Mouse (Mus musculus) C2C12 (cell line): ENCODE results near the gene Tnnt2. TPM values are rescaled to one million over a fixed set of nuclear protein-coding genes. Genes with fewer than 3 reads are reported as not detected.
A peak's percentile ranks its signal among the peaks of the same experiment; 100 is the strongest.

Experiments
- H3K27me3 ChIP-seq: one replicate; pipeline ENCODE4 v1.6.1; 2011; ENCODE audit not compliant: control insufficient read depth, insufficient read depth, insufficient read length
- H3K36me3 ChIP-seq: one replicate; pipeline ENCODE4 v1.6.1; 2011; ENCODE audit not compliant: control insufficient read depth, insufficient read depth
- H3K4me3 ChIP-seq: one replicate; pipeline ENCODE4 v1.5.1; 2011; ENCODE audit warnings: mild to moderate bottlenecking, control low read depth; ENCODE audit not compliant: poor library complexity, insufficient read depth, severe bottlenecking
- H3K79me2 ChIP-seq: one replicate; pipeline ENCODE4 v1.6.1; 2011; ENCODE audit not compliant: control insufficient read depth, insufficient read depth
- H3K79me3 ChIP-seq: one replicate; pipeline ENCODE4 v1.6.1; 2011; ENCODE audit warnings: low read depth, control low read depth
- H3ac ChIP-seq: one replicate; pipeline ENCODE3; 2011; ENCODE audit warnings: low read depth; ENCODE audit not compliant: control insufficient read depth, insufficient read length
- CEBPB ChIP-seq: IDR thresholded peaks from one replicate; pipeline ENCODE4 v1.6.1; 2011; ENCODE audit warnings: low read depth, mild to moderate bottlenecking, control low read depth, moderate library complexity
- CTCF ChIP-seq: IDR thresholded peaks from one replicate; pipeline ENCODE4 v1.5.1; 2011; ENCODE audit not compliant: control insufficient read depth, insufficient read depth, insufficient read length
- FOSL1 ChIP-seq: IDR thresholded peaks from one replicate; pipeline ENCODE4 v1.8.0; 2011; ENCODE audit warnings: mild to moderate bottlenecking, low read length; ENCODE audit not compliant: poor library complexity, insufficient read depth, severe bottlenecking
- MAX ChIP-seq: IDR thresholded peaks from one replicate; pipeline ENCODE4 v1.6.1; 2011; ENCODE audit warnings: mild to moderate bottlenecking, control low read depth
- MYOD1 ChIP-seq: IDR thresholded peaks from one replicate; pipeline ENCODE4 v1.6.1; 2011; ENCODE audit warnings: low read depth; ENCODE audit not compliant: control insufficient read depth, insufficient read length
- MYOG ChIP-seq: IDR thresholded peaks from one replicate; pipeline ENCODE4 v1.6.1; 2011; ENCODE audit not compliant: control insufficient read depth, insufficient read length; ENCODE audit errors: extremely low read depth
- USF1 ChIP-seq: IDR thresholded peaks from one replicate; pipeline ENCODE4 v1.6.1; 2011; ENCODE audit warnings: low read depth, mild to moderate bottlenecking, control low read depth, moderate library complexity
- polyA plus RNA-seq: library from polyadenylated mRNA; unstranded; fragments of >200 nt; fragmentation: generic; extraction: Trizol; gene quantifications from one replicate; pipeline ENCODE4 v1.2.1, GENCODE M21; 2012; ENCODE audit warnings: missing spikeins

Tnnt2 gene
- polyA plus RNA-seq, 1 experiment: 167 TPM

DNA sequence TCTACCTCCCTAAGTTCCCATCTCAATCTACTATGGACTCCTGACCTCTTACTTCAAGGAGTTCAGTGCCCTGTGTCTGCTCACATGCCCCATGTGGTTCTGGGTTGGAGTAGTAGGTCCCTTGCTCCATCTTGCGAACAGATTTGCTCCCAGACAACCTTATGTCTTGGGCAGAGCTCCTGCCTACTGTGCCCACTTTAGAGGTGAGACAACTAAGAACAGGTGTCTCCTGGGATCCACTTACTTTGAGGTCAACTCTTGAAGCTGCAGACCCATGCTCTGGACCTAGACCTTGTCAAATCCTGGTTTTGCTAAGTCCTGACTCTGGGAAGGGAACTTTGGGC is 19.2 kb downstream of the Tnnt2 start:
- H3K79me3 ChIP-seq: no peaks in the 10 kb centered on the region
- no peaks in the 10 kb centered on the region for H3K27me3 ChIP-seq
- no peak overlapping the region for H3ac ChIP-seq
- TF ChIP-seq MAX (no peak), MYOG (no peak)
- H3K4me3 ChIP-seq: no peak overlapping the region
- peaks cover 27% of the 10 kb centered on the region for H3K36me3 ChIP-seq
- H3K79me2 ChIP-seq: peaks cover 24% of the 10 kb centered on the region

DNA sequence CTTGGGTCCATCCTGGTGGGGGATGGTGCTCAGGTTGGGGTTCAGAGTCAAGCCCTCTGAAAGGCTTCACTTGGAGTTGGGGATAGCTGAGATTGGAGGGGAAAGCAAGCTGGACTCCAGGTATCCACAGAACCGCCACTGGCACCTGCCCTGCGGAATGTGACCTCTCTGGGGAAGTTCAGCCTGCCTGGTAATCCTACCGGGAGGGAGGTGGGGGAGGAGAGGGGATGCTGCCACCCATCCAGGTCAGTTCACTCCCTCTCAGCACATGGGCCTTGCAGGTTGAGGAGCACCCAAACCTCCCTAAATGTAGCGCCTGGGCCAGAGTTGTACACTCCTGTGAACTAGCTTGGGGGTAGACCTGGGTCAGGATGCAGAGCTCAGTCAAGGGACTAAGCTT is 19.9 kb downstream of the Tnnt2 start:
- TF ChIP-seq USF1: no peak
- no peak for TF ChIP-seq FOSL1
- TF ChIP-seq MYOD1: no peak
- no peak for TF ChIP-seq MYOG
- TF ChIP-seq MAX: no peak
- no peak for TF ChIP-seq CEBPB
- no peak overlapping the region for H3K4me3 ChIP-seq

DNA sequence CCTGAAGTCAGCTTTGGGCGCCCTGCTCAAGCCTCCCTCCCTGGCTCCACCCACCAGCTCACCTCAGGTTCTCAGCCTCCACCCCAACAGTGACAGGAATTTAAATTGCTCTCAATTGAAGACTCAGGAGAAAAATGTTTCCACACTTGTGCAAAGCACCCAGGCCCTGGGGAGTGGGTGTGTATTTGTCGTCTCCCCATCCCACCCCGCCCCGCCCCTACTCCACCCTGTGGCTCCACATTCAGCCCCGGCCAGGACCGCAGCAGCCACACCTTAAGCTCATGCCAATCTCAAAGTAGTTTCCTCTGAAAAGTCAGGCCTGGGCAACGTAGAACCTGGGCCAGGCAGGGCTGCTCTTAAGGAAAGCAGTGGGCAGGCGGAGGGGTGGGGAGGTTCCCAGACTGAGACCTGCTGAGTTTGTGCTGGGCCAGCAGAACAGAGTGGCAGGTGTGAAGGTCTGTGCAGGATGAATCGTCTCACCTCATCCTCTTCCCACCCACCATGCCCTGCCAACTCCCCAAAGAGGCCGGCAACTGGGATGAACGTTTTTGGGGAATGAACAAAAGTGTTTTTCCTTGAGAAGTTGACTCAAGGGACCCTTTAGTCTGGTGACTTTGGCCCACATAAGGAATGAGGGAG is 21.1 kb downstream of the Tnnt2 start:
- peaks cover 5% of the 10 kb centered on the region for H3K79me2 ChIP-seq
- no peak overlapping the region for H3K4me3 ChIP-seq
- H3K36me3 ChIP-seq: peaks cover 12% of the 10 kb centered on the region
- H3K27me3 ChIP-seq: no peaks in the 10 kb centered on the region
- peak overlapping the region; percentile 49 for H3ac ChIP-seq
- no peaks in the 10 kb centered on the region for H3K79me3 ChIP-seq
- TF ChIP-seq CEBPB (no peak), MYOG (no peak), MYOD1 (no peak), USF1 (no peak), CTCF (no peak), FOSL1 (no peak), MAX (no peak)

More for the DNA sequence above, 19.9 kb downstream of the Tnnt2 start:
- Histone ChIP-seq H3K79me2 (peaks cover 17% of the 10 kb centered on the region), H3ac (no peak overlapping the region), H3K27me3 (no peaks in the 10 kb centered on the region), H3K79me3 (no peaks in the 10 kb centered on the region), H3K36me3 (peaks cover 19% of the 10 kb centered on the region)

DNA sequence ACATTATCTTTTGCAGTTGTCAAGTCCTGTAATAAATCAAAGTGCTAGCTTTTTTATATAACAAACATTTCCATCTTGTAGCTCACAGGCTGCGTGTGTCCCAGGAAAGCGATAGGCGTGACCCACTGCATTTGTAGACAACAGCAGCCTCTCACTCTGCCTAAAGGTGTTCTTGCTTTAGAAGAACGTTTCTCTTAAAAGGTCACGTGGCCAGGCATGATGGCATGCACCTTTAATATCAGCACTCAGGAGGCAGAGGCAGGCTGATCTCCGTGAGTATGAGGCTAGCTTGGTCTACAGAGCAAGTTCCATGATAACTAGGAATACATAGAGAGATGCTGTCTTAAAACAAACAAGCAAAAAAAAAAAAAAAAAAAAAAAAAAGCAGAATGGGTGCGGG is 22.4 kb downstream of the Tnnt2 start:
- Histone ChIP-seq H3K27me3 (no peaks in the 10 kb centered on the region), H3K79me3 (no peaks in the 10 kb centered on the region), H3ac (no peak overlapping the region), H3K4me3 (no peak overlapping the region), H3K36me3 (peaks cover 1% of the 10 kb centered on the region), H3K79me2 (no peaks in the 10 kb centered on the region)
- TF ChIP-seq CEBPB: no peak

DNA sequence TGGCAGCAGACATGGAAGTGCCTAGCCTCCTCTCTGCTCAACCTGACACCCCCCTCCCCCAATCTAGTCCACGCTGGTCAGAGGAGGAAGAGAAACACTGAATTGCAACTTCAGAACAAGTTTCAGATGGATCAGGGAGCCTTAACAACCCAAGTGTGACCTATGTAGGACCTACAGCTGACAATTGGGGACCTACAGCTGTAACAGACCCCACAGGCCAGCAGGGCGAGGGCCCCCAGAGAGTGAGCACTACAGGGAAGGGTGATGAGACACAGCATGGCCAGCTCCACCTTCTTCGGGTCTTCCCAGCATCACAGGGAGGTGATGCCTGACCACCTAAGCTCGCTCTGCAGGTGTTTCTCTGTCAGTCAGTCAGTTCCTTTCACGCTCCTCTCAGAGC is 24.9 kb downstream of the Tnnt2 start:
- H3K4me3 ChIP-seq: no peak overlapping the region
- TF ChIP-seq CTCF (no peak), CEBPB (no peak), FOSL1 (no peak), MYOG (no peak), USF1 (no peak), MYOD1 (no peak), MAX (no peak)
- no peak overlapping the region for H3ac ChIP-seq
- H3K27me3 ChIP-seq: no peaks in the 10 kb centered on the region
- no peaks in the 10 kb centered on the region for H3K79me2 ChIP-seq
- H3K36me3 ChIP-seq: no peaks in the 10 kb centered on the region
- H3K79me3 ChIP-seq: no peaks in the 10 kb centered on the region

DNA sequence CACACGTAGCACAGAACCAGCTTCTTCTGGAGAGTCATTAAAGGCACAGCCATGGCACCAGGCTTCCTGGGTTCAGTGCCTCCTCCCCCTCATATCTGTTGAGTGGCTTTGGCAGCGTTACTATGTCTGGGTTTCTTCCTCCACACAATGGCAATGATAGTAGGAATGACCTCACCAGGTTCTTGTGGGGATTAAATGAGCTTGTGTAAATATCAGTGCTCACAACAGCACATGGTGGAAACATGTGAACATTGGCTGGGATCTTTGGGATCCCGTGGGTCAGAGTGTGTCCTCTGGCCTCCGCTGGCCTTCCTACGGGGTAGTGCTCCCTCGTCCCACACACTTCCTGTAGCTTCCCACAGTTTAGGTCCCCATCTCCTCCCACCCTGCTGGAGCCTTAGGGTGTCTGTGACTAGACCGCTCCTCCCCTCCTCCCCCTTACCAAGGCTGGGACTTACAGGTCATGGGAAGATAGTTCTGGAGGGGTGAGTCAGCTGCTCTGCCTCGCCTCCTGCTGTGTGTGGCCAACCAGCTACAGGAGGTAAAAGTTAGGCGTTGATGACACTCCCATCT is 25.9 kb downstream of the Tnnt2 start:
- Histone ChIP-seq H3K79me2 (no peaks in the 10 kb centered on the region), H3ac (no peak overlapping the region), H3K4me3 (no peak overlapping the region), H3K36me3 (no peaks in the 10 kb centered on the region), H3K79me3 (no peaks in the 10 kb centered on the region), H3K27me3 (no peaks in the 10 kb centered on the region)
- TF ChIP-seq FOSL1: no peak
- TF ChIP-seq USF1: peak; percentile 1
- TF ChIP-seq CTCF: no peak
- no peak for TF ChIP-seq MYOG
- TF ChIP-seq MAX: peak; percentile 55
- TF ChIP-seq MYOD1: peak; percentile 51
- no peak for TF ChIP-seq CEBPB

DNA sequence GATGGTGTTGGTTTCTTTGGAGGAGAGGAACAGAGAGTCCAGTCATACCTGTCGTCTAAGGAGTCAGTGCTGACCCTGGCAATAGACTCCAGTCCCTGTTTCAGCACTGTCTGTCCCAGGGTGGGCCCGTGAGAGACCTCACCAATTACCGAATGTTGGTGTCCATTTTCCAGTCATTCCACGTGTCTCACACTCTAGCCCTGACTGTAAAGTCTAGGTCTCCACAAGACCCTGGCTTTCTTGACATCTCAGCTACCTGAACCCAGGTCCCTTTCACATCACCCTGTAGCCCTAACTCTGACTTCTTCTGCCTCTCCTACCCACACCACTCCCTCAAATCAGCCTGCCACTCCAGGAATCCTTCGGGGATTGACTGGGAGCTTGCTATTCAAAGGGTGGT is 26.4 kb downstream of the Tnnt2 start:
- TF ChIP-seq FOSL1: no peak
- Histone ChIP-seq H3K4me3 (no peak overlapping the region), H3K79me3 (no peaks in the 10 kb centered on the region), H3K36me3 (no peaks in the 10 kb centered on the region), H3K79me2 (no peaks in the 10 kb centered on the region), H3K27me3 (no peaks in the 10 kb centered on the region), H3ac (no peak overlapping the region)
